Comparison of ENCODE assay signal across 10 mouse cellular contexts in the genomic region with DNA sequence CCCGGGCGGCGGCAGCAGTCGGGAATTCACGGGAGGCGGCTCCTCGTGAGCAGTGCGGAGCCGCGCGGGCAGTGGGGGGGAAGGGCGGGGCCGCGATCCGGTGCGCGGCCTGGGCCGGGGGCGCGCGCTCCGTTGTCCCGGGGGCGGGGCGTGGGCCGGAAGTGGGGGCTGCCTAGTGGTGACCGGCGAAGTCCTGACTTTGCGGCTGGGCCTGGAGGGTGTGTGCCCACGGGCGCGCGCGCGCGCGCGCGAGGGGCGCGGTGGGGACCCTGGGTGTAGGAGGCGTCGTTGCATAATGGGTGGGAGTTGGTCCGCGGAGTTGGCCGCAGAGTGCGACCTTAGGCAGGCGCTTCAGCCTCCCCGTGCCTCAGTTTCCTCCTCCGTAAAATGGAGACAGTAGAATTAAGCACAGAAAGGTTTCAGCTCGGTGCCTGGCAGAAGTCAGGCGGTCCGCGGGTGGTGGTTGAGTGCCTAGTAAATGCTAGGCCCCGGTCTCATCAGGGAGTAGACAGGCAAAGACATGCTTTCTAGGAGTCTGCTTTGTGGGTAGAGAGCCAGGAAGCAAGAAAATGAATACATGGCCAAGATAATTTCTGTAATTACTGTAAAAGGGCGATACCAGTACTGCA. TPM values are rescaled to one million over a fixed set of nuclear protein-coding genes. Genes with fewer than 3 reads are reported as not detected.
DNase-seq lines count a peak whose midpoint lies in the region; TF ChIP-seq lines count a peak whose summit lies in the region.
"Had no signal": no experiment of that assay in that cellular context is flagged by ENCODE, and none has a peak within 500 bp of the region (broad histone marks: within the 10 kb centered on the region; RNA-seq: fewer than 3 reads in every experiment).

No protein-coding gene starts in this region.

- H3ac ChIP-seq in C2C12 (ENCODE audit: control insufficient read depth, insufficient read length, low read depth), result peak overlapping the region; percentile 75

- DNase-seq in gastrocnemius, postnatal 10 days, result peak; percentile 86
- no peak for DNase-seq in gastrocnemius, postnatal 25 days
- DNase-seq in forelimb bud, embryonic 11.5 days (ENCODE audit: low read depth, low spot score), result peak; percentile 55
- DNase-seq in left cerebral cortex, postnatal 25 days (ENCODE audit: low spot score in 2 of 2), result peak; percentile 26 to 43
- peak; percentile 89 for DNase-seq in midbrain, embryonic 10.5 days (ENCODE audit: low spot score)
- peak; percentile 88 for DNase-seq in yolk sac, embryonic 10.5 days (ENCODE audit: low spot score)

- peak overlapping the region; percentile 87 for H3K27ac ChIP-seq in brown adipose tissue, adult 24 weeks (replicated peaks; ENCODE audit: low read depth, low read length)
- H3K27ac ChIP-seq in midbrain, embryonic 10.5 days (replicated peaks), result peak overlapping the region; percentile 99

- H3K79me2 ChIP-seq in C2C12 (ENCODE audit: control insufficient read depth, insufficient read depth), result peaks cover 53% of the 10 kb centered on the region

- peaks cover 7% of the 10 kb centered on the region for H3K4me1 ChIP-seq in brown adipose tissue, adult 24 weeks (ENCODE audit: control insufficient read depth, insufficient read depth, insufficient read length, low read length)
- H3K4me1 ChIP-seq in midbrain, embryonic 10.5 days, result peaks cover 26% of the 10 kb centered on the region

- peaks cover 51% of the 10 kb centered on the region for H3K79me3 ChIP-seq in C2C12 (ENCODE audit: low read depth)

- H3K36me3 ChIP-seq in C2C12 (ENCODE audit: control insufficient read depth, insufficient read depth), result peaks cover 24% of the 10 kb centered on the region
- H3K36me3 ChIP-seq in midbrain, embryonic 10.5 days, result peaks cover 15% of the 10 kb centered on the region

- 1% methylated on average over 56 of the region's 56 CpGs for WGBS in midbrain, embryonic 10.5 days

- peak overlapping the region; percentile 98 for H3K4me3 ChIP-seq in C2C12 (ENCODE audit: insufficient read depth, poor library complexity, severe bottlenecking)
- H3K4me3 ChIP-seq in brown adipose tissue, adult 24 weeks (ENCODE audit: insufficient read depth, low read depth, low read length), result peak overlapping the region; percentile 93
- H3K4me3 ChIP-seq in midbrain, embryonic 10.5 days, result peak overlapping the region; percentile 88

- intact Hi-C loops in left cerebral cortex, postnatal 25 days (cut with DNase I), result no loop called here

- H3K9me3 ChIP-seq in midbrain, embryonic 10.5 days (replicated peaks), result no peaks in the 10 kb centered on the region

- H3K27me3 ChIP-seq in C2C12 (ENCODE audit: control insufficient read depth, insufficient read depth, insufficient read length), result no peaks in the 10 kb centered on the region
- H3K27me3 ChIP-seq in midbrain, embryonic 10.5 days (ENCODE audit: low read depth, poor library complexity, severe bottlenecking), result no peaks in the 10 kb centered on the region

- no peak for TF ChIP-seq CTCF in C2C12 (IDR thresholded peaks at IDR 0.05; ENCODE audit: control insufficient read depth, insufficient read depth, insufficient read length)

TF ChIP-seq in C2C12, 6 proteins besides CTCF, POLR2A, EP300 and RAD21:
- TF ChIP-seq USF1 (IDR thresholded peaks at IDR 0.05; ENCODE audit: low read depth) (no peak), FOSL1 (IDR thresholded peaks at IDR 0.05; ENCODE audit: insufficient read depth, low read length, poor library complexity, severe bottlenecking) (no peak), MYOG (IDR thresholded peaks at IDR 0.05; ENCODE audit: control insufficient read depth, extremely low read depth, insufficient read length) (no peak), MAX (IDR thresholded peaks at IDR 0.05) (no peak)

RNA-seq across cellular contexts. Expression of gene Mapre1, which starts 0.5 kb away (rescaled TPM):
- 10 to 100 TPM; 77.6 to 87.5 TPM for total RNA-seq in gastrocnemius, postnatal 10 days (2021)
- total RNA-seq in gastrocnemius, postnatal 25 days (2021), result 10 to 100 TPM; 36.9 to 39.6 TPM
- polyA plus RNA-seq in C2C12 (2012; fragmentation: generic; extraction: Trizol), result 62.0 TPM
- 38.9 and 42.6 TPM in 2 replicates for polyA plus RNA-seq in brown adipose tissue, adult 24 weeks (2012; ENCODE audit: insufficient read depth, insufficient read length, missing spikeins)
- total RNA-seq in left cerebral cortex, postnatal 25 days (2021), result 100 to 1,000 TPM in 1 of 2 experiments, 10 to 100 TPM in 1; 92.4 to 101 TPM
- 341 and 354 TPM in 2 replicates for polyA plus RNA-seq in midbrain, embryonic 10.5 days (2016; fragmentation: Nextera tagmentation; extraction: Ambion mirVana)

RNA-seq across cellular contexts. Expression of gene Efcab8, which starts 38.2 kb away (rescaled TPM):
- total RNA-seq in gastrocnemius, postnatal 10 days (2021), result under 1 TPM; 0.26 to 0.50 TPM
- total RNA-seq in gastrocnemius, postnatal 25 days (2021), result not detected
- polyA plus RNA-seq in C2C12 (2012; fragmentation: generic; extraction: Trizol), result 0.01 TPM
- 0.63 and 1.5 TPM in 2 replicates for polyA plus RNA-seq in brown adipose tissue, adult 24 weeks (2012; ENCODE audit: insufficient read depth, insufficient read length, missing spikeins)
- total RNA-seq in left cerebral cortex, postnatal 25 days (2021), result under 1 TPM; 0.37 to 0.39 TPM
- not detected in 2 replicates for polyA plus RNA-seq in midbrain, embryonic 10.5 days (2016; fragmentation: Nextera tagmentation; extraction: Ambion mirVana)

RNA-seq across cellular contexts. Expression of gene Dnmt3c, which starts 45.1 kb away (rescaled TPM):
- total RNA-seq in gastrocnemius, postnatal 10 days (2021), result not detected
- total RNA-seq in gastrocnemius, postnatal 25 days (2021), result not detected
- polyA plus RNA-seq in C2C12 (2012; fragmentation: generic; extraction: Trizol), result not detected
- polyA plus RNA-seq in brown adipose tissue, adult 24 weeks (2012; ENCODE audit: insufficient read depth, insufficient read length, missing spikeins), result not detected in 2 replicates
- total RNA-seq in left cerebral cortex, postnatal 25 days (2021), result not detected
- 0.06 TPM in 1 of 2 replicates, not detected in the other for polyA plus RNA-seq in midbrain, embryonic 10.5 days (2016; fragmentation: Nextera tagmentation; extraction: Ambion mirVana)
- total RNA-seq: adrenal gland, adult 18-20 months; neutrophil, adult 5-6 weeks had no signal
